Mouse (Mus musculus) retina, embryonic 14.5 days (tissue): ENCODE data around the gene Nfia.
A peak's percentile ranks its signal among the peaks of the same experiment; 100 is the strongest.

Source experiments
- DNase-seq: peaks from one replicate; pipeline ENCODE4 v3.0.0-alpha.2; 2015; ENCODE audit warnings: low spot score

Gene Nfia

DNA sequence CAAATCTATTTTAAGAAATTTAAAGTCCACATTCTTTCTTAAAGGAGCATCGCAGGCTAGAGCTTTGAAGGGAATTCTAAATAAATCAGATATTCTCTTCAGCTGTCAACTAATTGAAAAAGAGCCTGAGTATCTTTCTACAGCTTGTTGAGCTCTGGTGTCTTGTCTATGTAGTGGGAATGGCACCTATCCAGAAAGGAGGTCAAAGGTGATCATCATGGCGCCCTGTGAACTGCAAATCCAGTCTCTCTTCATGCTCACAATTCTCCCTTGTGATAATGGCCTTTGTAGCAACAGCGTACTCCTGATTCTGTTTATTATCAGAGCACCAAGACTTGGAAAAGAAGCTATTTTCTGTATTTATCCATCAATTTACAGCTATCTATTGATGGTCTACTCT, 6.4 kb upstream of the Nfia start:
- DNase-seq = no peak

DNA sequence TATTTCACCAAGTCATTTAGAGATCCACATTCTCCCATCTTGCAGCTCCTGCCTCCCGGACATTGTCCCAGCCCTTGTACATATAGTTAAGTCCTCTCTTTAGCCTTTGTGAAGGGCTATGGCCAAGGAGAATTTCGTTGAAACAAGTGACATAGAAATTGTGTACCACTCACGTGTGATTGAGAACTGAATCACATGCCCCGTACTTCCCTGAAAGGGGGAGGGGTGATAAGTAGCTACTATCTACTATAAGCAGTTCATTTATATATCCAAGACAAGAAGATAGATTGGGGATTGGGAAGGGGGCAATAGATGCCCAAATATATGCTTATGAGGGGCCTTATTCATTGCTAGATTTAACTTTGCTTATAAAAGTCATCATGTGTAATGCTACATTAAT, 5.5 kb upstream of the Nfia start:
- no peak for DNase-seq

- no peak for DNase-seq
Observed at GRCm38 (mm10) chr4:97767516-97767915, 5.0 kb upstream of the Nfia start.

- no peak for DNase-seq
Observed at GRCm38 (mm10) chr4:97769861-97770260, 2.7 kb upstream of the Nfia start.

- no peak for DNase-seq
Observed at GRCm38 (mm10) chr4:97771426-97771825, 1.1 kb upstream of the Nfia start.

GRCm38 (mm10) chr4:97772084-97772484, 450 bp upstream of the Nfia start:
- DNase-seq = peak; percentile 93

GRCm38 (mm10) chr4:97773110-97773593, 618 bp downstream of the Nfia start:
- peak; percentile 98 for DNase-seq

GRCm38 (mm10) chr4:97773791-97774190, 1.3 kb downstream of the Nfia start:
- DNase-seq = no peak

DNA sequence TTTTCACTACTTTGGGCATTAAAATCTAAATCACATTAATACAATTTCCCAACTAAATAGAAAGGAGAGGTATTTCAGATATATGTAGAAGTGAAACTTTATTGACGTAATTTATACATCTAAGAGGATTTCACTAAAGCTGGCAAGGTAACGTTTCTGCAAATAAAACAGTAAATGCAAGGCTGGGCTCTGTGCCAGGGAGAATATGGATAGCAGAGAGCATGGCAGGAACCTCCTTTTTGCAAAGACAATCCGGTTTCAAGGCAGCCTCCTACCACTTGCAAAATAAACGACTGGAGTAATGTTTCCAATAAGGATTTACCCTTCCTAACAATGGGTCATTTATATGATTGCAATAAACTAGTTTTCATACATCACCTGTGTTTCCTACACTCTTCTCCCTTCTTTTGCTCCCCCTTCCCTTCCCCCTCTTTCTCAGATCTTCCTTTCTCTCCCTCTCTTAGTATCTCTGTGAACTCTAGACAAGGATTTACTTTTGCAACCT, 2.0 kb downstream of the Nfia start:
- DNase-seq = no peak

- peak; percentile 58 for DNase-seq
Observed at GRCm38 (mm10) chr4:97775059-97775458, 2.5 kb downstream of the Nfia start.

DNA sequence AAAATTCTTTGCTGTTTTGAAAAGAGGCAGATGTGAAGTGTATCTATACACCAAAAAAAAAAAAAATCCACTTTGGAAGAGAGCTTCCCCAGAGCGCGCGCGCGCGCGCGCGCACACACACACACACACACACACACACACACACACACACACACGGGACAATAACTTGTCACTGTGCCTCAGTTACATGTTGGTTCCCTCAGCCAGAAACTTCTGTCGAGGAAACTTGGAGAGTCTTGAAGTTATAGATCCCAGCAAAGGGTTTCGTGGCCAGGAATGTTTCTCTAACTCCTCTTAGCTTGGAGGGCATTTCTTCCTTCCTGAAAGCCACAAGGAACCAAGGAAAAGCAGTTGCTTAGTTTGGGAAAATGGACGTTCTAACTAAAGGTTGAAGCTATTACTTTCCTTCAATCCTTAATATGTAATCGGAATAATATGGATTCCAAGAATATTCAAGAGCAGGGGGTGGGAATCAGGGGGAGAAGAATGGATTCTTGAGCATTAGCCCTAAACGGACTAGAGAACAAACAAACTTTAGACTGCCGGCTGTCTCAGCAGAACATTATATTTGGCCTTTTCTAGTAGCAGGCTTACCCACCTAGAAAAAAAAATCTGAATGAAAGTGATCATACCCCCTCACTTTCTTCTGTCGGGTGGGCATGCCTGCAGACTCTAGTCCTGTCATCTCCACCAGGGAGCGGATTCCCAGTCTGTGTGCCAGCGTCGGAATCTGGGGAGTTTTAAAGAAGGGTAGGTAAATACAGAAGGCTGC, 3.1 kb downstream of the Nfia start:
- no peak for DNase-seq

- peak; percentile 29 for DNase-seq
Observed at GRCm38 (mm10) chr4:97776388-97777080, 4.0 kb downstream of the Nfia start.

- DNase-seq = no peak
Observed at GRCm38 (mm10) chr4:97777081-97777705, 4.7 kb downstream of the Nfia start.

DNA sequence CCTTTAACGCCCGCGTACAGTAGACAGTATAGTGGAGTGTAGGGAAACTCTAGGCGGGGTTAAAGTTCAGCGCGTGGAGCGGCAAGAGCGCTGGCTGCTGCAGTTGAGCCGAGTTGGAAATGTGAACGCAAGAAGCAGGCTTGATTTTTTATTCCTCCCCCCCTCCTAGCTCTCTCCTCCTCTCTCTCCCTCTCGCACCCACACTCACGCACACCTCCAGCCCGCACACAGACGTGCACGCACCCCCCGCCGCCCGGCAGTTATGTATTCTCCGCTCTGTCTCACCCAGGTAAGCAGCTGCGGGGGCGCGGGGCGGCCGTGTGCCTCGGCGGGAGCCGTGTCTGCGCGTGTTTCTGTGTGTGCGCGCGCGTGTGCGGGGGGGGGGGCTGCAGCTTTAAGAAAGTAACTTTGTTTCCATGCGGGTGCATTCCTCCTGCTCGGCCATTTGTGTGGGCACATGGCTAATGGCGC, 5.2 kb downstream of the Nfia start, which contains the start of gene E130114P18Rik:
Gene E130114P18Rik, minus strand, starts transcription at position 373 of the 471 bp plus-strand sequence.
- peak; percentile 74 for DNase-seq

- peak; percentile 56 for DNase-seq
Observed at GRCm38 (mm10) chr4:97778211-97779002, 5.9 kb downstream of the Nfia start.

- no peak for DNase-seq
Observed at GRCm38 (mm10) chr4:97779003-97779930, 6.7 kb downstream of the Nfia start.

DNA sequence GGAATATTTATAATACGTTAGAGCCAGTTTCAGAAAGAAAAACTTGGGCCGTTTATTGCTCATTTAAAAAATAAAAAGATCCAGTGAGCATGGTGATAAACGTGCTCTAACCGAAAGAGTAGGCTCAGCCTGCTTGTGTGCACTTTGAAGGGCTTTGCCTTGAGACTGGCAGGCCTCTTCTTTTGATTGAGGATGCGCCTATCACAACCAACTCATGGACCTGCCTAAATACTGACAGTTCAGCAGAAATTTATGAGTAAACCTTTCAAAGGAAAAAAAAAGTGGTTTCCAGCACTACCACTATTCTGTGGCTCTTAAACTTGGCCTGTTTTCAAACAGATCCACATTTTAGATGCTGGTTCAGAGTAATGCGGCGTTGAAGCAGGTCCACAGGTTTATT, 7.5 kb downstream of the Nfia start:
- DNase-seq = no peak

GRCm38 (mm10) chr4:97780666-97781435, 8.3 kb downstream of the Nfia start:
- DNase-seq = no peak

- no peak for DNase-seq
Observed at GRCm38 (mm10) chr4:97782069-97782468, 9.5 kb downstream of the Nfia start.

DNA sequence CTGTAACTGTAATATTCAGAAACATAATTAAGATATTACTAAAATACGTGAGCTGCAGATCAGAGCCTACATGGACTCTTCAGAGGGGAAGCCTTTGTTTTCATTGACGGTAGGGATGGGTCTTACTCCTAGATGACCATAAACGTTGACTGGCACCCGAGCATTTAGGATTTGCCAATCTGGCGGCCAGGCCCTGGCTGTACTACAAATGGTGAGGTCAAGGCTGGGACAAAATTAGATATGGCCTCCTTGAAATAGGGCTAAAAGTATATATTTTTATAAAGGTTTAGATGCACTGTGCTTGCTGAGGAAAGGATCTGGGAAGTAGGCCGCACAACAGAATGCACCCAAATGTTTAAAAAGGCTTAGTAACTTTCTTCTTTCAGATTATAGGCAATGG, 10.0 kb downstream of the Nfia start:
- DNase-seq = no peak
